Mouse (Mus musculus): Measurements from ENCODE around the gene Hist1h1b.

DNA sequence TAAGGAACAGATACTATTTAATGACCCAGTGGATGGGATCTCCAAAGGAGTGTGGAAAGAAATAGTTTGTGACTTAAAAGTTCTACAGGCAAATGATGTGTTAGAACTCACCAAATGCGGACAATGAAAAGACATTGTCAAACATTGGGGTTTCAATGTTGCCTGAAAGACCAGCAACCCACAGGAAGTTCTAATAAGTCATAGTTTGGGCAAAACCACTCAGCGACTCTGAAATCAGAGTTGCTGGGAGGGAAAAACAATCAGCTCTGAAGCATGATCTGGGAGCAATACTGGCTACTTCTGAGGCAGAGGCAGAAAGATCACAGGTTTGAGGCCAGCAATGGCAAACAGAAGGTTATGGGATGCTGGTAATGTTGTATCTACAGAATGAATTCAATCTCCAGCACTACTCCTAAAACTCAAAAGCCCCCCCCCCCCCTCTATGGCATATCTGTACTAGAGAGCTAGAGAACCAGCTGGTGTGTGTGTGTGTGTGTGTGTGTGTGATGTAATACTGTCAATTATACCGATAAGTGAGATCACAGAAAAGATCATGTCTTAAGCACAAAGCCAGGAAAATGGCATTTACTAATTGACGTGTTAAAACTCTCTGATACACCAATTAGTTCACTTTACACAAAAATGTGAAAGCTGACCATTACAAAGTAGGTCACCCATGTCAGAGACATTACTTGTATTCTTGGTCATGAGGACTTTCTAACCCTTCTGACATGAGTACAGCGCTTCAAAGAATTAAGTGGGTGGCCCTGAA lies 30.9 kb downstream of the Hist1h1b start:
- no peak for TF ChIP-seq CTCF (conservative IDR thresholded peaks at IDR 0.05; ENCODE audit: low read length)
- no peak for TF ChIP-seq NANOG (IDR thresholded peaks at IDR 0.05; ENCODE audit: borderline replicate concordance, low read length)
